Mouse (Mus musculus) left cerebral cortex, postnatal 14 days (tissue): ENCODE measurements at regions not wholly inside any gene's neighbourhood (a gene's known extent, or its start where the extent isn't known, plus 50 kb on each side); places are given as distances from the start of the nearest gene placed in this dataset.
A peak's percentile ranks its signal among the peaks of the same experiment; 100 is the strongest.

Experiments
- DNase-seq, 2 experiments: peaks; one replicate each; pipeline ENCODE4 v3.0.0; 2021 to 2022; ENCODE audit warnings: low spot score in 2 of 2, mixed read lengths in 1 of 2
- intact Hi-C: fragments of 180-260 bp; cut with DNase I; formaldehyde crosslinking; loops from one replicate; pipeline ENCODE4 v1.15.1; 2025

- intact Hi-C loops = loop anchor here (2.0 kb wide), 1 partner anchor 282 kb away; no protein-coding TSS in a partner anchor
- no peak for DNase-seq
Measured at GRCm38 (mm10) chr13:59892340-59892739, 69.4 kb upstream of the Tut7 start.

- DNase-seq = no peak
- intact Hi-C loops = loop anchor here (2.0 kb wide), 1 partner anchor 283 kb away; no protein-coding TSS in a partner anchor
Measured at GRCm38 (mm10) chr13:59891737-59892136, 68.8 kb upstream of the Tut7 start.

- intact Hi-C loops = loop anchor here (1.0 kb wide), 1 partner anchor 579 kb away; no protein-coding TSS in a partner anchor
- DNase-seq = peak; percentile 74 to 83
Measured at GRCm38 (mm10) chr13:59889468-59890117, 66.6 kb upstream of the Tut7 start.

GRCm38 (mm10) chr13:59888038-59889016 is 65.4 kb upstream of the Tut7 start:
- DNase-seq = no peak
- intact Hi-C loops = loop anchor here (1.0 kb wide), 1 partner anchor 580 kb away; no protein-coding TSS in a partner anchor

- peak in 1 of 2 experiments; percentile 21 for DNase-seq
- intact Hi-C loops = no loop called here
Measured at GRCm38 (mm10) chr13:59887306-59887705, 64.4 kb upstream of the Tut7 start.

GRCm38 (mm10) chr13:59886572-59886971 is 63.6 kb upstream of the Tut7 start:
- no peak for DNase-seq
- intact Hi-C loops = no loop called here

GRCm38 (mm10) chr13:59881989-59882784 is 59.2 kb upstream of the Tut7 start:
- no peak for DNase-seq
- intact Hi-C loops = no loop called here

- DNase-seq = no peak
- intact Hi-C loops = no loop called here
Measured at GRCm38 (mm10) chr13:59880055-59880454, 57.1 kb upstream of the Tut7 start.

- DNase-seq = peak in 1 of 2 experiments; percentile 19
- intact Hi-C loops = no loop called here
Measured at GRCm38 (mm10) chr13:59875637-59876036, 52.7 kb upstream of the Tut7 start.

- no peak for DNase-seq
- intact Hi-C loops = no loop called here
Measured at GRCm38 (mm10) chr13:59874137-59874931, 51.4 kb upstream of the Tut7 start.
